Mouse (Mus musculus): ENCODE measurements around the gene Olfr791.

Olfr791 gene

GRCm38 (mm10) chr10:129521492-129521891, at the start of gene Olfr791:
TSS of gene Olfr791 (plus strand) at chr10:129521792.
- DNase-seq (ENCODE audit: low spot score) = no peak

GRCm38 (mm10) chr10:129473256-129473655, 48.3 kb upstream of the Olfr791 start:
- no peak for DNase-seq (ENCODE audit: low spot score)

- DNase-seq (ENCODE audit: low spot score) = no peak
Observed at GRCm38 (mm10) chr10:129473723-129474122, 47.9 kb upstream of the Olfr791 start.

GRCm38 (mm10) chr10:129484452-129484851, 37.1 kb upstream of the Olfr791 start, which contains the start of gene Olfr789:
TSS of gene Olfr789 (plus strand) at chr10:129484752.
- no peak for DNase-seq (ENCODE audit: low spot score)

- no peak for DNase-seq (ENCODE audit: low spot score)
Observed at GRCm38 (mm10) chr10:129490101-129490500, 31.5 kb upstream of the Olfr791 start.

- no peak for DNase-seq (ENCODE audit: low spot score)
Observed at GRCm38 (mm10) chr10:129498192-129498591, 23.4 kb upstream of the Olfr791 start, which contains the start of gene Olfr790. TSS of gene Olfr790 (plus strand) at chr10:129498492.

GRCm38 (mm10) chr10:129538862-129539261, 17.3 kb downstream of the Olfr791 start, which contains the start of gene Olfr792:
TSS of gene Olfr792 (plus strand) at chr10:129539162.
- no peak for DNase-seq (ENCODE audit: low spot score)

GRCm38 (mm10) chr10:129549354-129549753, 27.8 kb downstream of the Olfr791 start:
- DNase-seq (ENCODE audit: low spot score) = no peak

- no peak for DNase-seq (ENCODE audit: low spot score)
Observed at GRCm38 (mm10) chr10:129567355-129567754, 45.8 kb downstream of the Olfr791 start, which contains the start of gene Olfr794. TSS of gene Olfr794 (plus strand) at chr10:129567655.

- no peak for DNase-seq (ENCODE audit: low spot score)
Observed at GRCm38 (mm10) chr10:129577066-129577465, 55.5 kb downstream of the Olfr791 start.
